ENCODE assay signal across 18 mouse cellular contexts in the genomic region with DNA sequence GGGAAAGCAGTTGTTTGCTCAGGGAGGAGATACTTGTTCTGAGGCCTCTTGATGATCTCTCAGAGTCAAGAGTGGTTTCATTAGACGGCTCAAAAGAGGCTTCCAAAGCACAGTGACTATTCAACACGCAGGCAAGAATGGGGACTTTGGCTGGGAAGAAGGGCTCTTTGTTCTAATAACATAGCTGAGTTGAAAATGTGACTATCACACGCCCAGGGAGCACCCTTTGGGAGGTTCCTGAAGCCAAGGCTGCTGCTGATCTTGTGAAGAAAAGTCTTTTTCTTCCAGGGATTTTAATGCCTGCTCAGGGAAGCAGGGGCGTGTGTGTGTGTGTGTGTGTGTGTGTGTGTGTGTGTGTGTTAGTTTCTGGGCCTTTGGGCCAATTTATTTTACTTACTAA. TPM values are rescaled to one million over a fixed set of nuclear protein-coding genes. Genes with fewer than 3 reads are reported as not detected.
"Had no signal": no experiment of that assay in that cellular context is flagged by ENCODE, and none has a peak within 500 bp of the region (broad histone marks: within the 10 kb centered on the region; RNA-seq: fewer than 3 reads in every experiment).

No protein-coding gene starts in this region.

- H3K4me3 ChIP-seq: kidney, embryonic 15.5 days; left cerebral cortex, adult 2 months; limb, embryonic 10.5 days; liver, embryonic 15.5 days; midbrain, embryonic 13.5 days had no signal

- H3K9me3 ChIP-seq: kidney, embryonic 15.5 days; limb, embryonic 10.5 days; liver, embryonic 15.5 days; midbrain, embryonic 13.5 days had no signal

- H3K27ac ChIP-seq: kidney, embryonic 15.5 days; left cerebral cortex, adult 2 months; limb, embryonic 10.5 days; liver, embryonic 15.5 days; midbrain, embryonic 13.5 days; stomach, postnatal 0 days had no signal

- H3K36me3 ChIP-seq: kidney, embryonic 15.5 days; limb, embryonic 10.5 days; liver, embryonic 15.5 days; midbrain, embryonic 13.5 days had no signal

- H3K27me3 ChIP-seq: kidney, embryonic 15.5 days; liver, embryonic 15.5 days; midbrain, embryonic 13.5 days had no signal

- ATAC-seq: midbrain, embryonic 13.5 days had no signal

- DNase-seq: kidney, adult 2 months; kidney, postnatal 25 days; lung, embryonic 14.5 days; right cerebral cortex, adult 18-20 months; right cerebral cortex, postnatal 25 days; thymus, postnatal 4 days had no signal

- H3K4me1 ChIP-seq: kidney, embryonic 15.5 days; liver, embryonic 15.5 days; midbrain, embryonic 13.5 days had no signal

RNA-seq across cellular contexts. Expression of a gene that starts 8.0 kb away (rescaled TPM):
- total RNA-seq: megakaryocyte progenitor cell, adult 5-6 weeks had no signal
- polyA plus RNA-seq: kidney, adult 2 months; limb, embryonic 14.5 days had no signal

RNA-seq across cellular contexts. Expression of a gene that starts 33.9 kb away (rescaled TPM):
- total RNA-seq: layer of hippocampus, postnatal 25 days; left cerebral cortex, adult 2 months; left cerebral cortex, postnatal 14 days; midbrain, postnatal 0 days had no signal
- polyA plus RNA-seq: kidney, embryonic 15.5 days; limb, embryonic 10.5 days; limb, embryonic 14.5 days; lung, embryonic 14.5 days; midbrain, embryonic 13.5 days; midbrain, postnatal 0 days; neural tube, embryonic 14.5 days; stomach, postnatal 0 days had no signal
